Mouse (Mus musculus): Measurements from ENCODE around the gene Klk10. TPM values are rescaled to one million over a fixed set of nuclear protein-coding genes. Genes with fewer than 3 reads are reported as not detected.

Klk10 gene
- polyA plus RNA-seq (2015; fragmentation: Nextera tagmentation; extraction: Ambion mirVana) = 2.0 and 2.1 TPM in 2 replicates

DNA sequence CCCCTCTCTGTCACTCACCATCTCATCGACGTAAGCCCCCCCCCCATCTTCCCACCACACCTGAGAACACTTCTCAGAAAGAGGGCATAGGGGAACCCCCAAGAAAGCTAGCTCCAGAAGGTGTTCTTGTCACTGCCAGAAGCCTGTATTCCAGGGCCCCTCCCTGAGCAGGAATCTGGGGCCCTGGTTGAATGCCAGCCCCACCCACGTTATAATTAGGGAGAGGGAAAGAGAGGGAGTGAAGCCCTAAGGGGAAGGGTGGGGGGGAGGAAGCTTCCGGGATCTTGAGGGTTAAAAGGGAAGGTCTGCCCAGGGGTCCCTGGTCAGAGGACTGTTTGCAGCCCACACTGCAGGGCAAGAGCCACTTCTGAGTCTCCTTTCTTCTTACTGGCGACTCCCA is at the start of gene Klk10:
Gene Klk10, plus strand, starts transcription at position 290 of the 400 bp plus-strand sequence.
- Histone ChIP-seq H3K4me3 (no peak within 1 kb of the TSS), H3K4me2 (replicated peaks) (no peak within 1 kb of the TSS), H3K9me3 (no peaks in the 10 kb centered on the region), H3K36me3 (no peaks in the 10 kb centered on the region), H3K9ac (no peak within 1 kb of the TSS), H3K27me3 (peaks cover 21% of the 10 kb centered on the region), H3K4me1 (peaks cover 9% of the 10 kb centered on the region), H3K27ac (no peak within 1 kb of the TSS)
- 47% methylated on average over 5 of the region's 5 CpGs for WGBS
- no peak for ATAC-seq (ENCODE audit: low FRiP score, low read depth)

DNA sequence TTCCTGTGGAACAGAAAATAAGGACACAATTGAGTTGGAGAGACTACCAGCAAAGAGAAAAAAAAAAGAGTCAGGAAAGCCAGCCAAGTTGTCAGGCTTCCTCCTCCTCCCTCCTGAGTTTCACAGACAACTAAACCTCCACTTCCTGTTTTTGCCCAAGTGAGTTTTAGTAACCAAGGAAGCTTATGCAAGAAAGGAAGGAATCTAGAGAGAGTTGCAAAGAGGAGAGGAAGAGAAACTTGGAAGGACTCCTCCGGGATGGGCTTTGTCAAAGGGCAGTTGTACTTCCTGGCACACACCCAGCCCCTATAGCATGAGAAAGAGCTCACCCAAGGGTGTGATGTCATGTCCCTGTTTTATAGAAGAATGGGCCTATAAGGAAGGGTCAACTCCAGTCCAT is 33.0 kb upstream of the Klk10 start:
- no peaks in the 10 kb centered on the region for H3K9me3 ChIP-seq
- H3K4me3 ChIP-seq = no peak overlapping the region
- no peak overlapping the region for H3K9ac ChIP-seq
- no peaks in the 10 kb centered on the region for H3K27me3 ChIP-seq
- no peak for ATAC-seq (ENCODE audit: low FRiP score, low read depth)
- H3K4me1 ChIP-seq = no peaks in the 10 kb centered on the region
- H3K36me3 ChIP-seq = no peaks in the 10 kb centered on the region
- WGBS = 75% methylated on average over 1 of the region's 1 CpGs
- no peak overlapping the region for H3K4me2 ChIP-seq (replicated peaks)
- no peak overlapping the region for H3K27ac ChIP-seq

DNA sequence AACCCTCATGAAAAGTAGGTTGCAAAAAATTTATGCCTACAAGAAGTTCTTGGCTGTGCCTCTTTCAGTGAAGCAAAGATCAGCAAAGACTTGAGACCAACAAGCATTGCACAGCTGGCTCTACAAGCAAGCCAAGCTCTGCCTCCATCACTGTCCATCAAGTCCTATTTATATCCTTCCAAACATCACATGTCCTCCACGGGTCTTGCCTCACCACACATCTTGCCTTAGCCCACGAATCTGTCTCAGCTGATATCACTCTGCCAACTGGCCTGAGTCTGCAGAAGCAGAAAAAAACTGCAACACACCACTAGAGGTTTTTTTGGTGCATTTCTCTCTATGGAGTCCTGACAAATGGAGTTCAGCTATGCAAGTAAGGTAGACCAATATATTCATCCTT is 28.0 kb upstream of the Klk10 start:
- no peak overlapping the region for H3K9ac ChIP-seq
- H3K27ac ChIP-seq = no peak overlapping the region
- H3K27me3 ChIP-seq = no peaks in the 10 kb centered on the region
- no peak overlapping the region for H3K4me2 ChIP-seq (replicated peaks)
- H3K9me3 ChIP-seq = no peaks in the 10 kb centered on the region
- H3K4me3 ChIP-seq = no peak overlapping the region
- 70% methylated on average over 2 of the region's 2 CpGs for WGBS
- no peak for ATAC-seq (ENCODE audit: low FRiP score, low read depth)
- H3K4me1 ChIP-seq = no peaks in the 10 kb centered on the region
- no peaks in the 10 kb centered on the region for H3K36me3 ChIP-seq

DNA sequence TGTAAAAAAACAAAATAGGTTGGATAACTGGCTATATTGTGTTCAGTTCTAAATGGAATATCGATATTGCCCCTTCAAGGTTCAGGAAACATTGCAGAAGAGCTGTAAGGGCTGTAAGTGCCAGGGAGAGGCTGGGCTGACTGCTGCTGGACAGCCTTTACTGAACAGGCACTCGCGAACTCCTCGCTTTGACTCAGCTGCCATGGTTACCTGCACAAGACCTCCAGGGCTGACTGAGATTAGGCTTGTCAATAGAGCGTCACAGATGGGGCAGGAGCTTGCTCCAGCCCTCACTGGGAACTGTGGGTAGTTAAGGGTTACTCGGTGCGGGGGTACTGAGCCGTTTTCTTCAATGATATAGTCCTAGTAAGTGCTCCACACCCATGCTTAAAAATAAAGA is 14.4 kb upstream of the Klk10 start:
- 69% methylated on average over 8 of the region's 8 CpGs for WGBS
- no peaks in the 10 kb centered on the region for H3K36me3 ChIP-seq

DNA sequence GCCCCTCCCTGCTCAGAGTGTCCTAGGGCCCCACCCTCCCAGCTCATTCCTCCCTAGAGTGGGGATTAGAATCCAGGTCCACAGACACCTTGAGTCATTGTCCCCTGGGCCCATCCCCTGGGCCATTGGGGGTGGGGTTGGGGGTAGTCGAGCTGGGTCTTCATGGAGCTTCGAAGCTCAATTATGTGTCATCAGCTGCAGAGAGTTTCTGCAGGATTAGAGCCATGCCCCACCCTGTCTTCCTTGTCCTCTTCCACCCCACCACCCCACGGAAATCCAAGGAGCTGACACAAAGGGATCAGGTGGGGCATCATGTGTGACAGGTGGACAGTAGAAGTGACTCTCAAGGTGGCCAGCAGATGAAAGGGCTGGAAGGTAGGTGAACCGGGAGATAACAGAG is 12.2 kb upstream of the Klk10 start, which contains the start of gene Klk12:
Gene Klk12, plus strand, starts transcription at position 301 of the 400 bp plus-strand sequence.
- WGBS = 78% methylated on average over 4 of the region's 4 CpGs
- no peaks in the 10 kb centered on the region for H3K36me3 ChIP-seq
- H3K27ac ChIP-seq = no peak within 1 kb of the TSS
- ATAC-seq (ENCODE audit: low FRiP score, low read depth) = no peak
- no peaks in the 10 kb centered on the region for H3K9me3 ChIP-seq
- no peak within 1 kb of the TSS for H3K9ac ChIP-seq
- no peaks in the 10 kb centered on the region for H3K4me1 ChIP-seq
- H3K27me3 ChIP-seq = no peaks in the 10 kb centered on the region
- H3K4me3 ChIP-seq = no peak within 1 kb of the TSS
- H3K4me2 ChIP-seq (replicated peaks) = no peak within 1 kb of the TSS

More for the DNA sequence above, 14.4 kb upstream of the Klk10 start:
- no peak for ATAC-seq (ENCODE audit: low FRiP score, low read depth)
- H3K27me3 ChIP-seq = no peaks in the 10 kb centered on the region
- H3K27ac ChIP-seq = no peak overlapping the region
- no peak overlapping the region for H3K4me2 ChIP-seq (replicated peaks)
- H3K9me3 ChIP-seq = no peaks in the 10 kb centered on the region
- no peaks in the 10 kb centered on the region for H3K4me1 ChIP-seq
- H3K4me3 ChIP-seq = no peak overlapping the region
- H3K9ac ChIP-seq = no peak overlapping the region

DNA sequence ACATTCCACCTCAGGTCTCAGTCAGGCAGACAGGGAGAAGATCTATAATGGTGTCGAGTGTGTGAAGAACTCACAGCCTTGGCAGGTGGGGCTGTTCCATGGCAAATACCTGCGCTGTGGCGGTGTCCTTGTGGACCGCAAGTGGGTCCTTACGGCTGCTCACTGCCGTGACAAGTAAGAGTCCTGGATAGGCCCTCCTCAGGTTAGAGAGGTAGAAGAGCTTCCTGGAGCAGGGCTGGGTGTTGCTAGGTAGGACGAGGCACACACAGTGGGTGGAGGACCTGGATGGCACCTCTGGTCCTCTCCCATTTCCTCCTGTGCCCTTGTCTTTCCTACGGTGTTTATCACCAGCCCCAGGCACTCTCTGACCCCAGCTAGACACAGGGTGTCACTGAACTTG is 11.2 kb upstream of the Klk10 start:
- Histone ChIP-seq H3K9me3 (no peaks in the 10 kb centered on the region), H3K9ac (no peak overlapping the region), H3K36me3 (no peaks in the 10 kb centered on the region), H3K4me3 (no peak overlapping the region), H3K4me2 (replicated peaks) (no peak overlapping the region), H3K27ac (no peak overlapping the region), H3K27me3 (no peaks in the 10 kb centered on the region), H3K4me1 (no peaks in the 10 kb centered on the region)
- WGBS = 87% methylated on average over 8 of the region's 8 CpGs
- ATAC-seq (ENCODE audit: low FRiP score, low read depth) = no peak

DNA sequence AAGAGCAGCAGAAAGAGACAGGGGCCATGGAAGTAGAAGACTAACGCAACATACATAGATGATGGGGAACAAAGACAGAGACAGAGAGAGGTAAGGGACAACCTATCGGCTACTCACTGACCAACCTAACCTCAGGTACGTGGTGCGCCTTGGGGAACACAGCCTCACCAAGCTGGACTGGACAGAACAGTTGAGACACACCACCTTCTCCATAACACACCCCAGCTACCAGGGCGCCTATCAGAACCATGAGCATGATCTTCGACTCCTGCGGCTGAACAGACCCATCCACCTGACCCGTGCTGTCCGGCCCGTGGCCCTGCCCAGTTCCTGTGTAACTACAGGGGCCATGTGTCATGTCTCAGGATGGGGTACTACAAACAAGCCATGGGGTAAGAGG is 10.1 kb upstream of the Klk10 start:
- Histone ChIP-seq H3K4me1 (no peaks in the 10 kb centered on the region), H3K4me3 (no peak overlapping the region), H3K9ac (no peak overlapping the region), H3K36me3 (no peaks in the 10 kb centered on the region), H3K9me3 (no peaks in the 10 kb centered on the region), H3K4me2 (replicated peaks) (no peak overlapping the region), H3K27me3 (no peaks in the 10 kb centered on the region), H3K27ac (no peak overlapping the region)
- WGBS = 92% methylated on average over 10 of the region's 10 CpGs
- ATAC-seq (ENCODE audit: low FRiP score, low read depth) = no peak

DNA sequence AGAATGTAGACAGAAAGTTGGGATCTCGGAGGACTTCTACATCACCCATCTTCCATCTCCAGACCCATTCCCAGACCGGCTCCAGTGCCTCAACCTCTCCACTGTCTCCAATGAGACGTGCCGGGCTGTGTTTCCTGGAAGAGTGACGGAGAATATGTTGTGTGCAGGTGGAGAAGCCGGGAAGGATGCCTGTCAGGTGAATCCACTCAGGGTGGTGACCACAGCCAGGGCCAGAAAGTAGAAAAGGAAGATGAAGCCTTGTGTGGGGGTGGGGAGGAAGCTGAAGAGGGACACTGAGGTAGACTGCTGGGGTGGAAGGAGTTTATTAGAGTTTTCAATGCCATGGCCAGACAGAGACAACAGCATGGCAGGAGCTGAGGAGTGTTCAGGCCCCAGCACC is 8.9 kb upstream of the Klk10 start:
- no peaks in the 10 kb centered on the region for H3K27me3 ChIP-seq
- no peak overlapping the region for H3K27ac ChIP-seq
- no peaks in the 10 kb centered on the region for H3K4me1 ChIP-seq
- WGBS = 92% methylated on average over 6 of the region's 6 CpGs
- no peaks in the 10 kb centered on the region for H3K36me3 ChIP-seq
- H3K9me3 ChIP-seq = no peaks in the 10 kb centered on the region
- H3K4me2 ChIP-seq (replicated peaks) = no peak overlapping the region
- no peak overlapping the region for H3K4me3 ChIP-seq
- no peak overlapping the region for H3K9ac ChIP-seq
- ATAC-seq (ENCODE audit: low FRiP score, low read depth) = no peak

DNA sequence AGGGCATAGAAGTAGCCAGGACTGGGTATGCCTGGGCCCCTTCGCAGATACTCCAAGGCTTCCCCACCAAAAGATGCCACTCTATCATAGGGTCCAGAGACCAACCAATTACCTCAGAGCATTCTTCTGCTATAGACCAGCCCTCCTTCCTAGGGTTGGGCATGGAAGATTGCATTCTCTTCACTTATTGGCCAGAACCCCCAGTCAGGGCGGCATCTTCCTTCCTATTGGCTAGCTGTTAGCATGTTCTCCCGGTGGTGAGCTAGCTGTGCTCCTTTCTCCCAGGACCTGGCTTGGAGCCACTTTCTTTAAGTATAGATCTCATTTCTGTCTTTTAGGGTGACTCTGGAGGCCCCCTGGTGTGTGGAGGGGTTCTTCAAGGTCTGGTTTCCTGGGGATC is 7.9 kb upstream of the Klk10 start:
- Histone ChIP-seq H3K4me1 (no peaks in the 10 kb centered on the region), H3K27ac (no peak overlapping the region), H3K9ac (no peak overlapping the region), H3K4me2 (replicated peaks) (no peak overlapping the region), H3K36me3 (no peaks in the 10 kb centered on the region), H3K4me3 (no peak overlapping the region), H3K27me3 (no peaks in the 10 kb centered on the region), H3K9me3 (no peaks in the 10 kb centered on the region)
- WGBS = 78% methylated on average over 3 of the region's 3 CpGs
- no peak for ATAC-seq (ENCODE audit: low FRiP score, low read depth)

DNA sequence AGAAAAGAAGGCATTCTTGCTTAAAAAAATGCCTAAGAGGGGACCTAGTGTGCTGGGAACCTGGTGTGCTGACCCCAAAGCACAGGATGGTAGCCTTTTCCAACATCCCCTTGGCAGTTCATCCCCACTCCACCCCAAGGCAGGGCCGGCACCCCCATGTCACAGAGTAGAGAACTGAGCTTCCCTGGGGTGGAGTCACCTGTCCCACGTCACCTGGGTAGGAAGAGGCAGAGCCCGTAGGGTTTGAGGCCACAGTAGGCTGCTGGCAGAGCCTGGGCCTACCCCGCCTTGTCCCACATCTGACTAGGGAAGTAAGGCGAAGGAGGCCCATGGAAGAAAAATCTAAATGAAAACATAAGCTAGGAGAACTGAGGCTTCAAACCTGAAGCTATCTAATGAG is 6.5 kb upstream of the Klk10 start, which contains the start of gene Klk11:
Gene Klk11, plus strand, starts transcription at position 241 of the 400 bp plus-strand sequence.
- H3K9me3 ChIP-seq = no peaks in the 10 kb centered on the region
- H3K9ac ChIP-seq = no peak within 1 kb of the TSS
- no peaks in the 10 kb centered on the region for H3K36me3 ChIP-seq
- no peak for ATAC-seq (ENCODE audit: low FRiP score, low read depth)
- no peak within 1 kb of the TSS for H3K4me2 ChIP-seq (replicated peaks)
- H3K27me3 ChIP-seq = no peaks in the 10 kb centered on the region
- H3K4me3 ChIP-seq = no peak within 1 kb of the TSS
- WGBS = 86% methylated on average over 5 of the region's 5 CpGs
- H3K4me1 ChIP-seq = no peaks in the 10 kb centered on the region
- no peak within 1 kb of the TSS for H3K27ac ChIP-seq

DNA sequence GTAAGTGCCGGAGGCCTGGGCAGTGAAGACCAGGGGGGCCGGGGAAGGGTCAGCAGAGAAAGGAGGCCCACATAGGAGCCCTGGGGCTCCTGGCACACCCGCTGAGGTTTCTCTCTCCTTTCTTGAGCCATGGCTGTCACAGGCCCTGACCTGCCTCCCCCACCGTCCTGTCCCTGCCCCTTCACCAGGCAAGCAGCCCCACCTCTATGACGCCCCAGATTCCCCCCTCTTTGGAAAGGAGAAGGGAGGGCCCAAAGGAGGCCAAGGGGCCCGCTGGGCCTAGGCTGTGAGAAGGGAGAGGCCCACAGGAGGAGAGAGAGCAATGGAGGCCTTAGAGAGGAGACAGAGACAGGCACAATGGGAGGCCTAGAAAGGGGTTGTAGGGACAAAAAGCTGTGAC is 6.0 kb upstream of the Klk10 start:
- 60% methylated on average over 6 of the region's 6 CpGs for WGBS

DNA sequence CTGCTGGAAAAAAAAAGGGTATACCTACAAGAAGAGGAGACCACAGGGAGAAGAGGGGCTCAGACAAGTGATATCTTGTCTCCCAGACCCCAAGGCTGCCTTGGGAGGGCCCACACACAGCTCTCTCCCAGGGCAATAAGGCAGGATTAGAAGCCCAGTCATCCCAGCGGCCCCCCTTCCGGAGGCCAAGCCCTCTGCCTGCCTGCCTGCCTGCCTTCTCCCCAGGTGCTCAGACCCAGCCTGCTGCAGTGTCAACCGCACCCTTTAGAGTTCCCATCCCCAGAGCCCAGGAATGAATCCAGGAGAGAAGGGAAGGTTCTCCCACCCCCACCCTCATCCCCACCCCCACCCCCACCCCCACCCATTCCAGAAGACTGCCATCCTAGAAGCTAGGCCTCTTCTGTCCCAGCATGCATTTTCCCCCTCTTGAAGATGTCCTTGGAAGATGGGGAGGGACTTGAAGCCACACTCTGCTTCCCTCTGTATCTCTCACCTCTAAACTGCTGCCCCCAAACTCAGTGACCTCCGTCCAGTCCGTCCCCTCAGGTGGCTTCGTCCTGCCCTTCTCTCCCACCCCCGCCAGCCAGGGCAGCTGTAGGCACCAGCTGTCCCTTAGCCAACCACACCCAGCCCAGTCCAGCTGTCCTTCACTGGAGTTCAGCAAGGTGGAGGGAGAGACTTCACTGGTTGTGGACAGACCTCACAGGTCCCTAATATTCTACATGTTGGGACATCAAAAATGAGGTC is 5.4 kb upstream of the Klk10 start:
- Histone ChIP-seq H3K9ac (no peak overlapping the region), H3K4me1 (no peaks in the 10 kb centered on the region), H3K4me3 (no peak overlapping the region), H3K27me3 (no peaks in the 10 kb centered on the region), H3K36me3 (no peaks in the 10 kb centered on the region), H3K4me2 (replicated peaks) (no peak overlapping the region), H3K27ac (no peak overlapping the region), H3K9me3 (no peaks in the 10 kb centered on the region)
- 40% methylated on average over 7 of the region's 7 CpGs for WGBS
- ATAC-seq (ENCODE audit: low FRiP score, low read depth) = no peak

More for the DNA sequence above, 6.0 kb upstream of the Klk10 start:
- Histone ChIP-seq H3K4me1 (no peaks in the 10 kb centered on the region), H3K27me3 (no peaks in the 10 kb centered on the region), H3K9me3 (no peaks in the 10 kb centered on the region), H3K27ac (no peak overlapping the region), H3K36me3 (no peaks in the 10 kb centered on the region), H3K9ac (no peak overlapping the region), H3K4me3 (no peak overlapping the region), H3K4me2 (replicated peaks) (no peak overlapping the region)
- no peak for ATAC-seq (ENCODE audit: low FRiP score, low read depth)

DNA sequence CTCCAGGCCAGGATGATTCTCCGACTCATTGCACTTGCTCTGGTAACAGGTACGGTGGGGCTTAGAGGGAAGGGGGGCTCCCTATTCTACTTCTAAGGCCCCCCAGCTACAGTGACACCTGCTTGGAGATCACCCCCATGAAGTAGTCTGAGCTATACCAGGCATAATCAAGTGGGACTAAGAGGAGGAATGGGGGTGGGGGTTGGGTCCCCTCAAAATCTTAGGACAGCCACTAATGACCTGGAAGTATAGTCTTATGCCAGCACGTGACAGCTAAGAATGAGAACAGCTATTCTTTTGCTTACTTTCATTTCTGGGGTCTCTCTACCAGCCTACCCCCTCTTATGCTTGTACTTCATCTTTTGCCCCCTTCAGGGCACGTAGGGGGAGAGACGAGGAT is 4.3 kb upstream of the Klk10 start:
- WGBS = 80% methylated on average over 5 of the region's 5 CpGs

More for the DNA sequence above, 4.3 kb upstream of the Klk10 start:
- H3K9me3 ChIP-seq = no peaks in the 10 kb centered on the region
- no peak overlapping the region for H3K9ac ChIP-seq
- no peaks in the 10 kb centered on the region for H3K27me3 ChIP-seq
- H3K4me2 ChIP-seq (replicated peaks) = no peak overlapping the region
- no peaks in the 10 kb centered on the region for H3K36me3 ChIP-seq
- H3K4me3 ChIP-seq = no peak overlapping the region
- no peak for ATAC-seq (ENCODE audit: low FRiP score, low read depth)
- H3K27ac ChIP-seq = no peak overlapping the region
- no peaks in the 10 kb centered on the region for H3K4me1 ChIP-seq

Data from limb, embryonic 13.5 days (tissue).